In genomic region chr1:58101531-58102146, GRCm38 (mm10) we compare ENCODE assay signal across 13 mouse cellular contexts. TPM values are rescaled to one million over a fixed set of nuclear protein-coding genes. Genes with fewer than 3 reads are reported as not detected.
A peak's percentile ranks its signal among the peaks of the same experiment; 100 is the strongest.
DNase-seq lines count a peak whose midpoint lies in the region; ATAC-seq and TF ChIP-seq lines count a peak whose summit lies in the region.
"Had no signal": no experiment of that assay in that cellular context is flagged by ENCODE, and none has a peak within 500 bp of the region (broad histone marks: within the 10 kb centered on the region; RNA-seq: fewer than 3 reads in every experiment).

No protein-coding gene starts in this region.

- no peaks in the 10 kb centered on the region for H3K36me3 ChIP-seq in lung, embryonic 14.5 days (ENCODE audit: insufficient read depth)
- no peaks in the 10 kb centered on the region for H3K36me3 ChIP-seq in intestine, embryonic 15.5 days
- H3K36me3 ChIP-seq: embryonic facial prominence, embryonic 13.5 days; neural tube, embryonic 15.5 days had no signal

- 61% methylated on average over 2 of the region's 2 CpGs for WGBS in lung, embryonic 14.5 days
- 36% methylated on average over 2 of the region's 2 CpGs for WGBS in lung, adult 2 months
- 74% methylated on average over 2 of the region's 2 CpGs for WGBS in intestine, embryonic 15.5 days

- no peak for TF ChIP-seq CTCF in lung, embryonic 14.5 days (IDR thresholded peaks at IDR 0.05; ENCODE audit: low read depth)
- TF ChIP-seq CTCF in lung, adult 2 months (IDR thresholded peaks at IDR 0.05; ENCODE audit: insufficient read depth, low read length): no peak

- H3K9ac ChIP-seq in lung, embryonic 14.5 days: no peak overlapping the region
- no peak overlapping the region for H3K9ac ChIP-seq in intestine, embryonic 15.5 days
- H3K9ac ChIP-seq: embryonic facial prominence, embryonic 13.5 days; neural tube, embryonic 15.5 days had no signal

- ATAC-seq in lung, embryonic 14.5 days (ENCODE audit: insufficient read depth): no peak
- no peak for ATAC-seq in intestine, embryonic 15.5 days
- ATAC-seq: intestine, embryonic 16.5 days had no signal

- H3K27ac ChIP-seq in lung, embryonic 14.5 days (ENCODE audit: low read depth): peak overlapping the region; percentile 21; the same call in 1 of the 2 replicates
- H3K27ac ChIP-seq in intestine, embryonic 15.5 days: no peak overlapping the region
- H3K27ac ChIP-seq: embryonic facial prominence, embryonic 13.5 days; neural tube, embryonic 15.5 days had no signal

- H3K27me3 ChIP-seq in lung, embryonic 14.5 days (ENCODE audit: insufficient read depth, low read length): no peaks in the 10 kb centered on the region
- H3K27me3 ChIP-seq in intestine, embryonic 15.5 days (replicated peaks): no peaks in the 10 kb centered on the region
- H3K27me3 ChIP-seq: embryonic facial prominence, embryonic 13.5 days; neural tube, embryonic 15.5 days had no signal

- no peak overlapping the region for H3K4me3 ChIP-seq in lung, embryonic 14.5 days (ENCODE audit: low read depth, low read length)
- H3K4me3 ChIP-seq in lung, adult 2 months (replicated peaks; ENCODE audit: extremely low read depth, low read depth, low read length): no peak overlapping the region
- H3K4me3 ChIP-seq in intestine, embryonic 15.5 days (replicated peaks): no peak overlapping the region
- H3K4me3 ChIP-seq: embryonic facial prominence, embryonic 13.5 days; neural tube, embryonic 15.5 days had no signal

- no peak for TF ChIP-seq POLR2A in lung, adult 2 months (IDR thresholded peaks at IDR 0.05; ENCODE audit: borderline replicate concordance, extremely low read depth, low read depth, low read length)

- H3K9me3 ChIP-seq in lung, embryonic 14.5 days (ENCODE audit: low read depth, low read length): no peaks in the 10 kb centered on the region
- no peaks in the 10 kb centered on the region for H3K9me3 ChIP-seq in intestine, embryonic 15.5 days
- H3K9me3 ChIP-seq: embryonic facial prominence, embryonic 13.5 days; neural tube, embryonic 15.5 days had no signal

- peak; percentile 73 for DNase-seq in adrenal gland, adult 2 months
- no peak for DNase-seq in adrenal gland, postnatal 4 days (ENCODE audit: low spot score in 2 of 2)
- peak; percentile 85 for DNase-seq in lung, embryonic 14.5 days
- no peak for DNase-seq in lung, adult 2 months
- peak; percentile 28 for DNase-seq in heart, postnatal 25 days (ENCODE audit: low spot score)
- peak; percentile 79 for DNase-seq in skeletal muscle tissue, adult 2 months (ENCODE audit: low read depth, low spot score)
- DNase-seq in right cerebral cortex, postnatal 10 days (ENCODE audit: low spot score in 2 of 2): no peak
- DNase-seq: cerebellum, adult 11-12 months; gastrocnemius, postnatal 10 days had no signal

- no peaks in the 10 kb centered on the region for H3K4me1 ChIP-seq in lung, embryonic 14.5 days (ENCODE audit: insufficient read depth)
- peaks cover 3% of the 10 kb centered on the region for H3K4me1 ChIP-seq in lung, adult 2 months (ENCODE audit: control insufficient read depth, insufficient read depth, low read length)
- no peaks in the 10 kb centered on the region for H3K4me1 ChIP-seq in intestine, embryonic 15.5 days (replicated peaks)
- H3K4me1 ChIP-seq: embryonic facial prominence, embryonic 13.5 days; neural tube, embryonic 15.5 days had no signal

- intact Hi-C loops in heart, postnatal 25 days (cut with DNase I): no loop called here

- no peak overlapping the region for H3K4me2 ChIP-seq in lung, embryonic 14.5 days
- H3K4me2 ChIP-seq in intestine, embryonic 15.5 days (replicated peaks): no peak overlapping the region
- H3K4me2 ChIP-seq: embryonic facial prominence, embryonic 13.5 days; neural tube, embryonic 15.5 days had no signal

RNA-seq across cellular contexts. Expression of gene Aox3, which starts 11.3 kb away (rescaled TPM):
- total RNA-seq in adrenal gland, adult 2 months (2021): 1 to 10 TPM; 4.2 to 9.4 TPM
- polyA plus RNA-seq in adrenal gland, adult 2 months (2012; rRNA removed): 0.42 and 0.55 TPM in 2 replicates
- 1 to 10 TPM; 3.9 to 6.9 TPM for total RNA-seq in adrenal gland, postnatal 4 days (2021)
- polyA plus RNA-seq in lung, embryonic 14.5 days (2014; fragmentation: Nextera tagmentation; extraction: Ambion mirVana): 0.91 and 1.1 TPM in 2 replicates
- 23.9 and 41.6 TPM in 2 replicates for polyA plus RNA-seq in lung, adult 2 months (2012; rRNA removed)
- total RNA-seq in heart, postnatal 25 days (2021): under 1 TPM; 0.70 to 0.73 TPM
- 0.52 and 0.82 TPM in 2 replicates for polyA plus RNA-seq in intestine, embryonic 15.5 days (2015; fragmentation: Nextera tagmentation; extraction: Ambion mirVana)

Comparison
In these comparisons a context has a peak if more than half of its experiments do, and no peak if none do; other contexts are left out.
1. DNase-seq: peak in adrenal gland, adult 2 months (single experiment), lung, embryonic 14.5 days (single experiment), heart, postnatal 25 days (single experiment) and skeletal muscle tissue, adult 2 months (single experiment); none in adrenal gland, postnatal 4 days (0 of 2), lung, adult 2 months (single experiment) and right cerebral cortex, postnatal 10 days (0 of 2).
2. RNA of gene Aox3, which starts 11.3 kb away (polyA plus RNA-seq): 23.9 to 41.6 TPM in lung, adult 2 months; 0.91 to 1.1 TPM in lung, embryonic 14.5 days, 0.52 to 0.82 TPM in intestine, embryonic 15.5 days and 0.42 to 0.55 TPM in adrenal gland, adult 2 months; every median in the first group is over 10 times any median in the second.